Mouse (Mus musculus) T-cell, adult 2 months (primary cell): ENCODE results near the gene Muc1.

Source experiments
- DNase-seq: peaks from one replicate; pipeline ENCODE4 v3.0.0; 2022; ENCODE audit warnings: low spot score

Muc1 gene

DNA sequence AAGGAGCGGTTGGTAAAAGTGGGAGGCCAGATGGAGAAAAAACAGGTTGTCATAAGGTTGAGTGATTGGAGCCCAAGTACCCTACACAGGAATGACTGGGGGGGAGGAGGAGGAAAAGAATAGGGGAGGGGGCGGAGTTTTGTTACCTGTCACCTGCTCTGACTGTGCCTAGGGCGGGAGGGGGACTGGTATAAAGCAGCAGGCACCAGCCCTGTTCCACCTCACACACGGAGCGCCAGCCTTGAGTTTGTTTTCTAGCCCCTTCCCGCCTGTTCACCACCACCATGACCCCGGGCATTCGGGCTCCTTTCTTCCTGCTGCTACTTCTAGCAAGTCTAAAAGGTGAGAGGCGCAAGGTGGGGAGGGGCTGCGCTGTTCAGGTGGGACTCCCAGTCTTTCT, at the start of gene Muc1:
TSS of gene Muc1 (plus strand) at position 222 of the 400 bp plus-strand sequence.
- DNase-seq = no peak

DNA sequence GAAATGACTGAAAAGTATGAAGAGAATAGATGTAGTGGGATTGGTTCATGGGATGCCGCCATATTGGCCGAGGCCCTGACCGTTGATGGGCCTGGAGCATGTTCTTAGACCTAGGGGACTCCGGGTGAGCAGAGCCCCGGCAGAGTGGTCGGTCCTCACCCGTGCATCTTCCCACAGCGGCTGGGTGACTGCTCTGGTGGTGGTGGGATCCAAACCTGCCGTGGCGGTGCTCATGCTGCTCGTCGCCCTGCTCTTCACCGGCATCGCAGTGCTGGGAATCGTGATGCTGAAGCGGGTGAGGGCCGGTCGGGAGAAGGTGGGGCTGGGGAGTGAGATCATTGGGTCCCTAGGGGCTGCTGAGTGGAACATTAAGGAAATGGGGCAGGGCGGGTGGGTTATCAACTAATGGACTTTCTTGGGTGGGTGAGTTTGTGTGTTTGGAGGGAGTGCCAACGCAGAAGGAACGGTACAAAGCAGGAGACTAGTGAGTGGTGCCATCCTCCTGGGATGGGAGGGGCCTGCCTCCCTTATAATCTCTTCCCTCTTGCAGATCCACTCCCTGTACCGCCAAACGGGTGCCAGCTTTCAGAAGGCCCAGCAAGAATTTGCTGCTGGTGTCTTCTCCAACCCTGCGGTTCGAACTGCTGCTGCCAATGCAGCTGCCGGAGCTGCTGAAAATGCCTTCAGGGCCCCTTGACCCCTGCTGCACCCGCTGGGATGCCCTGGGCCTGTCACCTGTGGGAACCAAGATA, 46.9 kb upstream of the Muc1 start:
- DNase-seq = no peak

DNA sequence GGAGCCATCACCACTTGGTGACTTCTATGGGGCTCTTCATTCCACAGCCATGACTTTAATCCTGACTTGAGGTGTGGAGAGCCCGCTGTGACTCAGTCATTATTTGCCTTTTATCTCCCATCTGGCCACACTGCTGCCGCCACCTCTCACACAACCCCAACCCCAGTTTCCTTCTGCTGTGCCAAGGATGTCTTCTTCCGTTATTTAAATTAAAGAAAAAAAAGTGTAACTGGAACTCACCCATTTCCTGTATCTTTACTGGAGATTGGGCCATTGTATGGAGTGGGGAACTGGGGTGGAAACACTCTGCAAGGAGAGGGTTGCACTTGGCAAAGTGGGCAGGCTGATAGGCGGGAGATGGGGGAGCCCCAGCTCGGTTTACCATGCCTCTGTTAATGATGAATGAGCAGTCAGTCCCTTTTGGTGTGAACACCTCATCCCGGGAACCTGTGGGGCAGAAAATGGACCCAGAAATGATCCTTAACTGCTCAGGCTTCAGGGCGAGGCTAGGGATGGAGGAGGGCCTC, 46.3 kb upstream of the Muc1 start:
- DNase-seq = no peak

GRCm38 (mm10) chr3:89183058-89183958, 45.5 kb upstream of the Muc1 start, which contains the start of gene Fam189b:
TSS of gene Fam189b (plus strand) at chr3:89183143.
- DNase-seq = peak; percentile 58

DNA sequence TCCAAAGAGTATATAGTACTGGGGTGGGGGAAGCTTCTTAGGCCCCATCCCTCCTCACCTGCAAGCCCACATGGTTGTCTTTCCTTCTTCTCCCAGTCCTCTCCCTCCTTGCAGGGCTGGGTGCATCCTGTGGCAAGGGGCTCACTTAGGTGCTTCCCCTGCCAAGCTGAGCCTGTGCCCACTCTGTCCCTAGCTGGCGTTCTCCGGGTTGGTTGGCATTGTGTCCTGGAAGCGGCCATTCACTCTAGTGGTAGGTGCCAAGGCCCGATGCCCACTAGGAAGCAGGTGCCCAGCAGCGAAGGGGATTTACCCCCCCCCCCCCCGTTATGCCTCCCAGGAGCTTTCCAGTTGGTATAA, 44.9 kb upstream of the Muc1 start:
- DNase-seq = no peak

GRCm38 (mm10) chr3:89187197-89187596, 41.7 kb upstream of the Muc1 start:
- no peak for DNase-seq

- DNase-seq = peak; percentile 60
These were observed 41.0 kb upstream of the Muc1 start for GRCm38 (mm10) chr3:89187690-89188477.

GRCm38 (mm10) chr3:89188478-89188875, 40.4 kb upstream of the Muc1 start:
- DNase-seq = peak; percentile 47

- DNase-seq = peak; percentile 78
These were observed 38.4 kb upstream of the Muc1 start for GRCm38 (mm10) chr3:89190436-89190835.

GRCm38 (mm10) chr3:89193351-89193750, 35.5 kb upstream of the Muc1 start:
- DNase-seq = no peak

DNA sequence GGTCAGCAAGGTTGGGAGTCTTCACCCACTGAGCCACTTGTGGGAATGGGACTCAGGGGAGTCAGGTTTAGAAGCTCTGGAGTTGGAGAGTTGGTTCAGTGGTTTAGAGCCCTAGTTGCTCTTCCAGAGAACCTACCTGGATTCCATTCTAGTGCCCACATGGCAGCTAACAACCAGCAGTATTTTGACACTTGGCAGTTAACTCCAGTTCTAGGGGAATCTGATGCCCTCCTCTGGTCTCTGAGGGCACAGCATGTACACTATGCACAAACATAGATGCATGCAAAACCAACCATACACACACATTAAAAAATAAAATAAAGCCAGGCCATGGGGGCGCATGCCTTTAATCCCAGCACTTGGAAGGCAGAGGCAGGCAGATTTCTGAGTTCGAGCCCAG, 35.0 kb upstream of the Muc1 start:
- DNase-seq = peak; percentile 70

DNA sequence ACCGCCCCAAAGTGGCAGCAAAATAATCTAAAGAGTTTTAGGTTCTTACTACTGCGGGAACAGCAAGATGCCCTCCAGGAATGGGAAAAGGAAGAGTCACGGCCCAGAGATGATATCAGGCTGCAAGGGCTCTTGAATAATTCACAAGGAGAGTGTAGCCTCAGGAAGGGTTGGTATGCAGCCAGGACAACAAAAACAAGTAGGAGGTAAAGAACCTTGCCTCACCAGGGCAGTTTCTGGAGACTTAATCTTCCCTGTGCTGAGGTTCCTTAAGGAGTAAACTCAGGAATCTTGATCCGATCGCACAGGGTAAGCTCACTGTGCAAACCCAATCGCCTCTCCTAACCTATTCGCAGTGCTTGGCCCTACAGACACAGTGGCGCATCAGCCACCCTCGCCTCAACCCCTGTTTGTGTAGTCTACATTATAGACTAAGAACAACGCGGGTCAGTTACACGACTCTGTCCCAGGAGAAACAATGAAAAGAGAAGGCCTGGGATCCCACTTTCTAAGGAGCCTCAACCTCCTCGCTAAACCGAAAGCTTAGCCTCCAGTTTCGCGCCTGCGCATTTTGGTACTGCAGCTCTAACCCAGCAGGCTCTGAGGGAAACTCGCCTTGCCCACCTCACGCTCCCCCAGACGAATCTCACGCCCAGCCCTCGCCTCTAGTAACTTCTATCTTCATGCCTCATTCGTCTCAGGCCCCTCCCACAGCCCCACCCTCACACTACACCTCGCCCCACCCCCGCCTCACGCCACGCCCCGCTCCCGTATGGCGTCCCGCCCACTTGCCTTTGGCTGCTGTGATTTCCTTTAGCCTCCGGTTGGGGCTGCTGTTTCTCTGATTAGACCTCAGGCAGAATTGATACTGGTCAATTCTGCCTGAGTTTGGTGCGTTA, 32.6 kb upstream of the Muc1 start:
- peak; percentile 92 for DNase-seq

DNA sequence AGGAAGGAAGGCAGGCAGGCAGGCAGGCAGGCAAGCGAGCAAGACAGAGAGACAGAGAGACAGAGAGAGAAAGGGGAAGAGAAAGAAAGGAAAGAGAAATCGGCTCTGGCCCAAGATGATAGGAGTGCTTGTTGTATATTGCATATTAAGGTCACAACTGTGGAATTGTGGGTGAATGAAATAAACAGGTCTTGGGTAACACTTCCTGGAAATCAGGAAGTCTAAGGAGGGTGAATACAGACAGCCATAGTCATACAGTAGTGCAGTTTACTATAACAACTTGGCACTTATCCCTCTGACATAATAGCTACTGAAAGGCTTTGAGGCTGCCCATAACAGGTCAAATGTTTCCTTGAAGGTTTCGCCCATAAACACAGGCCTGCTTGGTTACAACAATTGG, 29.0 kb upstream of the Muc1 start:
- DNase-seq = no peak

DNA sequence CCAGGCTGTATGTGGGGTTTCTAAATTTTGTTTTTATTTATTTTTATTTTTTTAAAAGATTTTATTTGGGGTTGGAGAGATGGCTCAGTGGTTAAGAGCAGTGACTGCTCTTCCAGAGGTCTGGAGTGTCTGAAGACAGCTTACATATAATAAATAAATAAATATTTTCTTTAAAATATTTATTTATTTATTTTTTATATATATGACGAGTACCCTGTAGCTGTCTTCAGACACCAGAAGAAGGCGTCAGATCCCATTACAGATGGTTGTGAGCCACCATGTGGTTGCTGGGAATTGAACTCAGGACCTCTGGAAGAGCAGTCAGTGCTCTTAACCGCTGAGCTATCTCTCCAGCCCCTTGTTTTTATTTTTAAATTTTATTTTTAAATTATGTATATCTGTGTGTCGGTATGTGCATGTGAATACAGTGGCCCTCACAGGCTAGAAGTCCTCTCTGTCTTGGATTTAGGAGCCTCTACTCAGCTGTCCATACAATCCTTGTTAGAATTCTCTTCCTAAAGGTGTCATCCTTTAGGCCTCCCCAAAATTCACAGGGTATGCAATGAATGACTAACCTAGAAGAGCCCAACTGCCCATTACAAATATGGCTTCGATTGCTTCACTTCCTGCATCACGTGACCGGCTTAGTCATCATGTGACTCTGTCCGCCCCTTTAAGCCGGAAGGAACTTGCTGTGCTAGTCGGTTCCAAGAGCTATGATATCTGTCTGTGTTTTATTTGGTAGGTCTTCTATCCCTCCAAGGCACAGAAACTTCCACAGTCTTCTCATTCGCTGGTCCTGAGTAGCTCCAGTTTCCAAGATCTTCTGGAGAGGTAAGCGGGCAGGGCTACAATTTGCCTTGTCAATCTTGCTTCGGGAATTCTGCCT, 26.4 kb upstream of the Muc1 start, which contains the start of gene Gba:
TSS of gene Gba (plus strand) at position 676 of the 889 bp plus-strand sequence.
- DNase-seq = peak; percentile 84

GRCm38 (mm10) chr3:89203142-89203514, 25.7 kb upstream of the Muc1 start:
- DNase-seq = no peak

- DNase-seq = no peak
These were observed 22.8 kb upstream of the Muc1 start for GRCm38 (mm10) chr3:89206079-89206478.

GRCm38 (mm10) chr3:89206695-89207094, 22.2 kb upstream of the Muc1 start:
- DNase-seq = no peak

DNA sequence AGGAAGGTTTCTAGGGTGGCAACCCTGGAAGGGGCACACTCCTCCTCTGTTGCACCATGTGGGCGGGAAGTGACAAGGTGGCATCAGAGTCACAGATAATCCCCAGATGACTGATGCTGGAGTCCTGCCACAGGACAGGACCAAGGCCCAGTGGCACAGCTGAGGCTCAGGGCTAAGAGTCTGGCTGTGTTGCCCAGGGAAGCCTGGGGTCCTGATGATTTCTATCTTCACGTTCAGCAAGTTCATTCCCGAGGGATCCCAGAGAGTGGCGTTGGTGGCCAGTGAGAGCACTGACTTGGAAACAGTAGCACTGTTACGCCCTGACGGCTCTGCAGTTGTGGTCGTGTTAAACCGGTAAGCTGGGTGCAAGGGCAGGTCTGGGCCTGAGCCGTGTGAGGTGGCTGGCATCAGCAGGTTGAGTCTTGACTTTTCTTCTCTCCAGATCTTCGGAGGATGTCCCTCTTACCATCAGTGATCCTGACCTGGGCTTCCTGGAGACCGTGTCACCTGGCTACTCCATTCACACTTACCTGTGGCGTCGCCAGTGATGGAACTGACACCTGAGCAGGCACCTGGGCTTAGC, 20.7 kb upstream of the Muc1 start:
- no peak for DNase-seq

DNA sequence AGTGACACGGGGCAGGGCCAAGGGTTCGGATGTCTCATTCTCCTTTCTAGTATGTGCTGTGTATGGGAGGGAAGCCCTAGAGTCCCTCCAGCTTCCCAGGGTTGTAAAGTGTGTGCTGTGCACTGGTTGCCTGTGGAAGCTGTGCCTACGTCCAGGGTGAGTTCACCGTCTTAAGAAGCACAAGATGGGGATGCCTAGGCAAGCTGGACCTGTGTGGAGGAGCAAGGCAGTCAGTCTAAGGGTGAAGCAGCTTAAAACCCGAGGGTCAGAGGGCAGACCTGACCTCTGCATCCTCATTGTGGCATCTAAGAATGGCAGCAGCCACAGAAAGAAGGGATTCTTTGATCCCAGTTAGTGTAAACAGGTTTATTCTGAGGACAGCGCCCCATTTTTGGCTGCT, 20.1 kb upstream of the Muc1 start:
- DNase-seq = no peak

DNA sequence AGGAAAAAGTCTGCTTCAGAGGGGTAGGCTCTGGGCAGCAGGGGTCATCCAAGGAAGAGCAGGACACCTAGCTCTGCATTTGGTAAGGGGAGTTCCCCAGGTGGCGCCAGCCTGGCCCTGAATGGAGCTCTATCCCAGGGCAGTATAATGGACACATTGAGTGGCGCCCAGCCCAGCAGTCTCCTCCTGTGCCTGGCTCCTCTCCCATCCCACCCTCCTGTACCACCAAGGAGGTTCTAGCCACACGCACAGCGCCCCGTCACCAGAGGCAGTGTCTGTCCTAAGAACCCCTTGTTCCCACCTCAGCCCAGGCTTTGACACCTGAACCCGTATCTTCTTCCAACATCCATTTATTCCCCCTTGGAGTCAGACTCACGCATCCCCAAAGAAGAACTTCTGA, 19.1 kb upstream of the Muc1 start:
- no peak for DNase-seq
